Mouse (Mus musculus) T-helper 2 cell (primary cell): ENCODE measurements around the gene Klf6.

Experiments
- in situ Hi-C: fragments of 300-600 bp; cut with MboI, MseI; formaldehyde crosslinking; loops from one replicate; pipeline ENCODE4 v1.15.1; 2025; ENCODE audit warnings: high pct_unique_total_duplicates

Gene Klf6

GRCm38 (mm10) chr13:5897176-5897959 lies 36.1 kb downstream of the Klf6 start:
- in situ Hi-C loops = no loop called here

- in situ Hi-C loops = no loop called here
Observed at GRCm38 (mm10) chr13:5899021-5899420, 37.7 kb downstream of the Klf6 start.

GRCm38 (mm10) chr13:5899641-5900040 lies 38.4 kb downstream of the Klf6 start:
- in situ Hi-C loops = no loop called here

GRCm38 (mm10) chr13:5913201-5913600 lies 51.9 kb downstream of the Klf6 start:
- in situ Hi-C loops = no loop called here

GRCm38 (mm10) chr13:5917360-5917759 lies 56.1 kb downstream of the Klf6 start:
- in situ Hi-C loops = no loop called here

- in situ Hi-C loops = loop anchor here (5.0 kb wide), 1 partner anchor 82 kb away; no protein-coding TSS in a partner anchor
Observed at GRCm38 (mm10) chr13:5919966-5920365, 58.7 kb downstream of the Klf6 start.
